Mouse (Mus musculus): ENCODE data around the gene Rnf216. TPM values are rescaled to one million over a fixed set of nuclear protein-coding genes. Genes with fewer than 3 reads are reported as not detected.

Rnf216 gene
- polyA plus RNA-seq, 1 experiment from 2014 or later = 36.8 TPM

DNA sequence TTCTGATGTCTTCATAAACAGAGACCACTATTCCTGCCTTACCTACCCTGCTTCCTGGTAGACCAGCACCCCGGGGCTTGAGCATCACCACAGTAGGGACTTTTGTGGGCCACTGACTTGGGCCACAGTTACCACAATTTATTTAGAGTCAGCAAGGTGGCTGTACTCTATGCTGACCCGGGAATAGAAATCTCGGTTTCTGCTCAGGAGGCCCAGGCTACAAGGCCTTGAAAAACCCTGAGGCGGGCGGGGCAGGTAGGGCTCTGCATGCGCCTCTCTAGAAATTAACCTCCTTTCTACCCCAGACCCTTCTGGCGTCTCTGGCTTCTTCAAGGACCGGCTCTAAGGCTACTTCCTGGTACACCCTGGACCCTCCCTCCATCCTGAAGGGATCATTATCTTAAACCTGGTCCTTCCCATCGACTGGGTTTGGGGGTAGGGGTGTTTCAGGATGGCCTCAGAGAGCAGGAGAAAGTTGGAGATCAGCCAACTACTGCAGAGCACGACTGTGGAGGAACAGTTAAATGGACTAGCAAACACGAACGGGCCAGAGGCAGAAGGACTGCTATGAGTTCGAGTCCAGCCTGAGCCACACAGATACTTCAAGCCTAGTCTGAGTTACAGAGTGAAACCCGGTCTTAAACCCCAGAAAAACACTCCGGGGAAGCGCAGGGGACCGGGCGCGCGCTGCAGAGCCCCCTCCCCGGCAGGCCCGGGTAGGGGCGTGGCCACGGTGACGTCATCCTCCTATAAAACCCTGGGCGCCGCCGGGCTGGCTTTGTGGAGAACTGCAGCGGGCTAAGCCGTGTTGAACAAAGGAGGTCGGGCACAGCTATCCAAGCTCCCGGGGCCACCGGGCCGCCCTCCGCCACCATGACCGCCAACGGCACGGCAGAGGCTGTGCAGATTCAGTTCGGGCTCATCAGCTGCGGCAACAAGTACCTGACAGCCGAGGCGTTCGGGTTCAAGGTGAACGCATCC, 152.9 kb downstream of the Rnf216 start, which contains the start of gene Fscn1:
Gene Fscn1 (plus strand): TSS at position 768 of the 981 bp plus-strand sequence.
- peak within 1 kb of the TSS; percentile 97 for H3K4me3 ChIP-seq (ENCODE audit: low read depth, low read length)
- 8% methylated on average over 44 of the region's 44 CpGs for WGBS
- ATAC-seq (ENCODE audit: low read depth) = peak; percentile 82
- peaks cover 19% of the 10 kb centered on the region for H3K4me1 ChIP-seq (ENCODE audit: control insufficient read depth, insufficient read depth, low read length)
- peak within 1 kb of the TSS; percentile 100 for H3K9ac ChIP-seq (replicated peaks; ENCODE audit: low read depth, low read length)
- no peaks in the 10 kb centered on the region for H3K36me3 ChIP-seq (ENCODE audit: control insufficient read depth, insufficient read depth, low read length)
- H3K4me2 ChIP-seq (ENCODE audit: low read depth, low read length) = peak within 1 kb of the TSS; percentile 90
- peak within 1 kb of the TSS; percentile 97 for H3K27ac ChIP-seq (ENCODE audit: low read depth, low read length)
- H3K27me3 ChIP-seq (ENCODE audit: control insufficient read depth, insufficient read depth, low read length) = no peaks in the 10 kb centered on the region
- H3K9me3 ChIP-seq (ENCODE audit: control insufficient read depth, low read length) = no peaks in the 10 kb centered on the region

DNA sequence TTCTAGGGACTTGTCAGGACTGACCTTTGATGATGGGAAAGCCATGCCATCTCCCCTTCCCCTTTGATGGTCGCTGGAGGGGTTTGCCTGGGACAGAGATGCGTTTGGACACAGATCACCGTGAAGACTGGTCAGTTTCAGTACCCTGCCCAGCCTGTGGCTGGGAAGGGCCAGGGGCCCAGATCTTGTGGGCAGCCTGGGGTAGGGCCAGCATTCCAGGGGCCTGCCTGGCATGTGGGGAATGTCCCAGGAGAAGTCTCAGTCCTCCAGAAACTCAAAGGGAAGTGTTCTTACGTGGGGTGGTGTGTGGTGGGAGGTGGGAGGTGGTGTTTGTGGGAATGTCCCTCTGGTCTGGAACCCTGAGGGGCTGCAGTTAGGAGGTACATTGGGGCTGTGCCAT, 153.6 kb downstream of the Rnf216 start:
- H3K36me3 ChIP-seq (ENCODE audit: control insufficient read depth, insufficient read depth, low read length) = no peaks in the 10 kb centered on the region
- no peak for ATAC-seq (ENCODE audit: low read depth)
- no peak overlapping the region; the same call in 1 of the 2 replicates for H3K4me2 ChIP-seq (ENCODE audit: low read depth, low read length)
- H3K4me1 ChIP-seq (ENCODE audit: control insufficient read depth, insufficient read depth, low read length) = peaks cover 12% of the 10 kb centered on the region
- WGBS = 52% methylated on average over 4 of the region's 4 CpGs
- H3K4me3 ChIP-seq (ENCODE audit: low read depth, low read length) = no peak overlapping the region
- no peaks in the 10 kb centered on the region for H3K9me3 ChIP-seq (ENCODE audit: control insufficient read depth, low read length)
- no peaks in the 10 kb centered on the region for H3K27me3 ChIP-seq (ENCODE audit: control insufficient read depth, insufficient read depth, low read length)
- H3K27ac ChIP-seq (ENCODE audit: low read depth, low read length) = no peak overlapping the region
- no peak overlapping the region for H3K9ac ChIP-seq (replicated peaks; ENCODE audit: low read depth, low read length)

- WGBS = 92% methylated on average over 14 of the region's 14 CpGs
- H3K4me3 ChIP-seq (ENCODE audit: low read depth, low read length) = no peak overlapping the region
- no peak overlapping the region for H3K4me2 ChIP-seq (ENCODE audit: low read depth, low read length)
- no peak overlapping the region for H3K9ac ChIP-seq (replicated peaks; ENCODE audit: low read depth, low read length)
- no peaks in the 10 kb centered on the region for H3K36me3 ChIP-seq (ENCODE audit: control insufficient read depth, insufficient read depth, low read length)
- H3K9me3 ChIP-seq (ENCODE audit: control insufficient read depth, low read length) = no peaks in the 10 kb centered on the region
- ATAC-seq (ENCODE audit: low read depth) = no peak
- H3K27ac ChIP-seq (ENCODE audit: low read depth, low read length) = no peak overlapping the region
- H3K27me3 ChIP-seq (ENCODE audit: control insufficient read depth, insufficient read depth, low read length) = no peaks in the 10 kb centered on the region
- peaks cover 5% of the 10 kb centered on the region for H3K4me1 ChIP-seq (ENCODE audit: control insufficient read depth, insufficient read depth, low read length)
These were observed 154.3 kb downstream of the Rnf216 start for GRCm38 (mm10) chr5:142958464-142958863.

GRCm38 (mm10) chr5:142956956-142957703, 155.7 kb downstream of the Rnf216 start:
- H3K4me1 ChIP-seq (ENCODE audit: control insufficient read depth, insufficient read depth, low read length) = no peaks in the 10 kb centered on the region
- no peaks in the 10 kb centered on the region for H3K9me3 ChIP-seq (ENCODE audit: control insufficient read depth, low read length)
- H3K27me3 ChIP-seq (ENCODE audit: control insufficient read depth, insufficient read depth, low read length) = no peaks in the 10 kb centered on the region
- no peaks in the 10 kb centered on the region for H3K36me3 ChIP-seq (ENCODE audit: control insufficient read depth, insufficient read depth, low read length)
- 63% methylated on average over 6 of the region's 6 CpGs for WGBS
- no peak overlapping the region for H3K4me2 ChIP-seq (ENCODE audit: low read depth, low read length)
- no peak overlapping the region for H3K4me3 ChIP-seq (ENCODE audit: low read depth, low read length)
- H3K9ac ChIP-seq (replicated peaks; ENCODE audit: low read depth, low read length) = no peak overlapping the region
- no peak overlapping the region for H3K27ac ChIP-seq (ENCODE audit: low read depth, low read length)
- no peak for ATAC-seq (ENCODE audit: low read depth)

DNA sequence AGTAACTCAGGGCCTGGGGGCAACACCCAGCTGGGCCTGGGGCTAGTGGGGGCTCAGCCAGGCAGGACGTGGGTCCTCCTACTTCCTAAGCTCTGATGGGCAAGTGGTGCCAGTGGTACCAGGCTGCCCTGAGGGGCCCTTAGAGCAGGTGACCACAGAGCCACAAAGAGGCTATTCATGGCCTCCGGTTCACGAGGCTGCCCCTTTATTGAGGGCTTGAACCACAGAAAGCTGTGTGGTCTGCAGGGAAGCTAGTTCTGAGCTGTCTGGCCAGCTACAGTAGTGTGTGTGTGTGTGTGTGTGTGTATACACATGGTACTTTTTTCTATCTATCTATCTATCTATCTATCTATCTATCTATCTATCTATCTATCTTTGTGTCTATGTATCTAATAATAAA, 159.2 kb downstream of the Rnf216 start:
- no peak overlapping the region for H3K4me3 ChIP-seq (ENCODE audit: low read depth, low read length)
- 45% methylated on average over 3 of the region's 3 CpGs for WGBS
- ATAC-seq (ENCODE audit: low read depth) = no peak
- no peak overlapping the region for H3K9ac ChIP-seq (replicated peaks; ENCODE audit: low read depth, low read length)
- H3K36me3 ChIP-seq (ENCODE audit: control insufficient read depth, insufficient read depth, low read length) = no peaks in the 10 kb centered on the region
- H3K27ac ChIP-seq (ENCODE audit: low read depth, low read length) = no peak overlapping the region
- H3K4me2 ChIP-seq (ENCODE audit: low read depth, low read length) = no peak overlapping the region
- H3K9me3 ChIP-seq (ENCODE audit: control insufficient read depth, low read length) = no peaks in the 10 kb centered on the region
- H3K4me1 ChIP-seq (ENCODE audit: control insufficient read depth, insufficient read depth, low read length) = no peaks in the 10 kb centered on the region
- H3K27me3 ChIP-seq (ENCODE audit: control insufficient read depth, insufficient read depth, low read length) = no peaks in the 10 kb centered on the region

- no peaks in the 10 kb centered on the region for H3K9me3 ChIP-seq (ENCODE audit: control insufficient read depth, low read length)
- H3K27ac ChIP-seq (ENCODE audit: low read depth, low read length) = no peak overlapping the region
- H3K27me3 ChIP-seq (ENCODE audit: control insufficient read depth, insufficient read depth, low read length) = no peaks in the 10 kb centered on the region
- ATAC-seq (ENCODE audit: low read depth) = no peak
- WGBS = 72% methylated on average over 6 of the region's 6 CpGs
- H3K4me1 ChIP-seq (ENCODE audit: control insufficient read depth, insufficient read depth, low read length) = no peaks in the 10 kb centered on the region
- no peak overlapping the region for H3K4me2 ChIP-seq (ENCODE audit: low read depth, low read length)
- H3K4me3 ChIP-seq (ENCODE audit: low read depth, low read length) = no peak overlapping the region
- H3K36me3 ChIP-seq (ENCODE audit: control insufficient read depth, insufficient read depth, low read length) = no peaks in the 10 kb centered on the region
- H3K9ac ChIP-seq (replicated peaks; ENCODE audit: low read depth, low read length) = no peak overlapping the region
These were observed 162.4 kb downstream of the Rnf216 start for GRCm38 (mm10) chr5:142950405-142950804.

DNA sequence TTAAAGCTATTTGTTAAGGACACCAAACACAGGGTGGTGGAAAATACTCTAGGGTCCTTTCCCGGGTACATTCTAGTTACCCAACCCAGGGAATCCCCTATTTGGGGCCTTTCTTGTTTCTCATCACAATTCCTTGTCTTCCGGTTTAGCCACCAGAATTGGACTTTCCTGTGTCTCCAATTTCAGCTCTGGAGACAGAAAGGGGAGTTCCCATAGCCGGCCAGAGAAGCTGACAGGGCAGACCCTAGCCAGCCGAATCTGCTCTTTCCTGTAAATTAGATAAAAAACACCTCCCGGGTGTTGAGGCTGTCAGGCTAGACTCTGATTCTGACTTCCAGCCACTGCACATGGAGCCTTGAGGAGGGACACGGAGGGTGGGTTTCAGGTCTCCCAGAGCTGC, 163.2 kb downstream of the Rnf216 start:
- Histone ChIP-seq H3K27me3 (ENCODE audit: control insufficient read depth, insufficient read depth, low read length) (no peaks in the 10 kb centered on the region), H3K9me3 (ENCODE audit: control insufficient read depth, low read length) (no peaks in the 10 kb centered on the region), H3K4me1 (ENCODE audit: control insufficient read depth, insufficient read depth, low read length) (no peaks in the 10 kb centered on the region), H3K27ac (ENCODE audit: low read depth, low read length) (no peak overlapping the region), H3K9ac (replicated peaks; ENCODE audit: low read depth, low read length) (no peak overlapping the region), H3K36me3 (ENCODE audit: control insufficient read depth, insufficient read depth, low read length) (no peaks in the 10 kb centered on the region), H3K4me2 (ENCODE audit: low read depth, low read length) (no peak overlapping the region), H3K4me3 (ENCODE audit: low read depth, low read length) (no peak overlapping the region)
- WGBS = 67% methylated on average over 6 of the region's 6 CpGs
- ATAC-seq (ENCODE audit: low read depth) = no peak

DNA sequence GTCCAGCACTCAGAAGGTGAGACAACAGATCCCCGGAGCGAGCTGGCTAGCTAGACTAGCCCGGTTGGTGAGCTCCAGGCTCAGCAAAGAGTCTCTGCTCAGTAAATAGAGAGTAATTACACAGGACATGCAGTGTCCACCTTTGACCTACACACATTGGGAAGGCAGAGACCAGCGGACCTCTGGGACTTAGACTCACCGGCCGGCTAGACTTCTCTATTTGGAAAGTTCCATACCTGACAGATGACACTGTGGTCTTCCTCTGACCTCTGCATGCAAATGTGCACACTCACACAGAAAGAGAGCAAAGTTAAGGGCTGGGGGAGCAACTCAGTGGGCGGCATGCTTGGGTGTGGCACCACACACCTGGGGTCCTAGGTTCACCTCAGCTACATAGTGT, 165.3 kb downstream of the Rnf216 start:
- no peaks in the 10 kb centered on the region for H3K27me3 ChIP-seq (ENCODE audit: control insufficient read depth, insufficient read depth, low read length)
- WGBS = 88% methylated on average over 7 of the region's 7 CpGs
- H3K36me3 ChIP-seq (ENCODE audit: control insufficient read depth, insufficient read depth, low read length) = no peaks in the 10 kb centered on the region
- H3K4me2 ChIP-seq (ENCODE audit: low read depth, low read length) = no peak overlapping the region
- ATAC-seq (ENCODE audit: low read depth) = no peak
- no peak overlapping the region for H3K4me3 ChIP-seq (ENCODE audit: low read depth, low read length)
- H3K4me1 ChIP-seq (ENCODE audit: control insufficient read depth, insufficient read depth, low read length) = no peaks in the 10 kb centered on the region
- H3K9ac ChIP-seq (replicated peaks; ENCODE audit: low read depth, low read length) = no peak overlapping the region
- no peaks in the 10 kb centered on the region for H3K9me3 ChIP-seq (ENCODE audit: control insufficient read depth, low read length)
- no peak overlapping the region for H3K27ac ChIP-seq (ENCODE audit: low read depth, low read length)

Measured in neural tube, embryonic 14.5 days (tissue).